Mouse (Mus musculus): ENCODE measurements around the gene Casq2.
"Not testable (repeated sequence)": the region's sequence is repeated elsewhere in the genome, so short reads cannot be mapped to it uniquely, and the experiment has no call there.

Gene Casq2

GRCm38 (mm10) chr3:102135389-102136113, 49.3 kb downstream of the Casq2 start:
- no peak for DNase-seq (ENCODE audit: low spot score)

DNA sequence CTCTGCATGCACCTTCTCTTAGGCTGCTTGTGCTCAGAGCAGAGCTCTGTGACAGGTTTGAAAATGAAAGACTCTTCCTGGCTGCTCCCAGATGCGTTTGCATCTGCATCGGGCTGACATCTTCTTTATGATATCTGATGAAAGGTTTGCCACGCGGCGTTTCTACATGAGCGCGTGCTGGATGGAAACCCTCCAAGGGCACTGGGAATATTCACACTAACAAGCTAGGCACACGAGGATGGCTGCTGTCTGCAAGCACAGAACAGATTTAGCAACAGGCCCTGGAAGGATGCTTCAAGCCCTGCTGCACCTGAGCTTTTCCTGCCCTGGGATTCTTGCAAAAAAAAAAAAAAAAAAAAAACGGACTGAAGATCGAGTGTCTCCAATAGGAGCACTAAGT, 50.9 kb downstream of the Casq2 start:
- no peak for DNase-seq (ENCODE audit: low spot score)

DNA sequence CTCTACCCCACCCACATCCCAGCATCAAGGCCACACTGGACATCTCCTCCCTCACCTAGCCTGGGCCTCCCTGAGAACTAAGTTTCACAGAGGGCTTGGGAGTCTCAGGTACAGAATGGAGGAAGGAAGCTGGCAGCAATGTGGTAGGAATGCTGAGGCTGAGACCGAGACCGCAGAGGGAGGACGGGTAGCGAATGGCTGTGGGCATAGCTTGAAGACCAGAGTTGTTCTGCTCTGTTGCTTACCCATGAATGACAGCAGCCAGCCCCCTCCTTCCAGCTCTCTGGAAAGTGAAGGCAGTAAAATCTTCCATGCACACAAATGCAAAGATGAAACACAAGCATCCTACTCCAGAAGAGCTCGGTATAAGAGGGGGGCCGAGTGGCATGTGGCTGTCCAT, 52.7 kb downstream of the Casq2 start:
- no peak for DNase-seq (ENCODE audit: low spot score)

GRCm38 (mm10) chr3:102140606-102141005, 54.4 kb downstream of the Casq2 start:
- DNase-seq (ENCODE audit: low spot score), result no peak

DNA sequence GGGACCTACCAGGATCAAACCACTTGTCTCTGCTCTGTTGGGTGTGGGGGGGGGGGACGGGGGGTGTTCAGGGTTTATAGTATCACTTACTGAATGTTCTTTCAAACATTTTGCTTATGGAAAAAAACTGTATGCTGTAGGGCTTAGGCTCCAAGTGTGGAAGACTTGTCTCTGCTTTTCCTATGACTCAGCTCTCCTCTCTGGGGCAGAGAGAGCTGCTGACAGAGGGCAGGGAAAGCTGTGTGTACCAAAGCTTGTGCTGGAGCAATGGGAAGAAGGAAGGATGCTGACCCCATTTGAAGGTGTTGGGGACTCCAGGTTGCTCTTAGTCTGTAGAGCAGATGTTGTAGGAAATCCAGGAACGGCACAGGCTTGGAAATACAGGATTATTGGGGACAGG, 55.2 kb downstream of the Casq2 start:
- no peak for DNase-seq (ENCODE audit: low spot score)

- DNase-seq (ENCODE audit: low spot score), result no peak
These were observed 55.7 kb downstream of the Casq2 start for GRCm38 (mm10) chr3:102141893-102142292.

- DNase-seq (ENCODE audit: low spot score), result no peak
These were observed 56.7 kb downstream of the Casq2 start for GRCm38 (mm10) chr3:102142947-102143346.

GRCm38 (mm10) chr3:102143536-102143935, 57.3 kb downstream of the Casq2 start:
- DNase-seq (ENCODE audit: low spot score), result no peak

DNA sequence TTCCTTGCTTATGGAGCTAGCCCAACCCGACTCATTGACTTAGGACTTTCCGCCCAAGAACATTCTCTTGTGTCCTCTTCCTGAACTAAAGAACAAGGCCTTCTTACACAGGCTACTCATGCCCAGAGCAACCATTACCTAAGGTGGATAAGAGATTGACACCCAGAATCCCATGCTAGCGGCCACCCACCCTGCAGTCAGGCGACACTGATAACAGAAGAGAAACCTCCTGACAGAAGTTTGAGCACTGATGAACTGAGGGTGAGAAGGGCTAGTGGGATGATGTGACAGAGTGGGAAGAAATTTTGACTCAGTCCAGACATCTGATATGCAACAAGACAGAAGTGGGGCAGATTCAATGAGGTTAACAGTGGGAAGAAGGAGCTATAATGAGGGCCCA, 58.2 kb downstream of the Casq2 start:
- DNase-seq (ENCODE audit: low spot score), result no peak

DNA sequence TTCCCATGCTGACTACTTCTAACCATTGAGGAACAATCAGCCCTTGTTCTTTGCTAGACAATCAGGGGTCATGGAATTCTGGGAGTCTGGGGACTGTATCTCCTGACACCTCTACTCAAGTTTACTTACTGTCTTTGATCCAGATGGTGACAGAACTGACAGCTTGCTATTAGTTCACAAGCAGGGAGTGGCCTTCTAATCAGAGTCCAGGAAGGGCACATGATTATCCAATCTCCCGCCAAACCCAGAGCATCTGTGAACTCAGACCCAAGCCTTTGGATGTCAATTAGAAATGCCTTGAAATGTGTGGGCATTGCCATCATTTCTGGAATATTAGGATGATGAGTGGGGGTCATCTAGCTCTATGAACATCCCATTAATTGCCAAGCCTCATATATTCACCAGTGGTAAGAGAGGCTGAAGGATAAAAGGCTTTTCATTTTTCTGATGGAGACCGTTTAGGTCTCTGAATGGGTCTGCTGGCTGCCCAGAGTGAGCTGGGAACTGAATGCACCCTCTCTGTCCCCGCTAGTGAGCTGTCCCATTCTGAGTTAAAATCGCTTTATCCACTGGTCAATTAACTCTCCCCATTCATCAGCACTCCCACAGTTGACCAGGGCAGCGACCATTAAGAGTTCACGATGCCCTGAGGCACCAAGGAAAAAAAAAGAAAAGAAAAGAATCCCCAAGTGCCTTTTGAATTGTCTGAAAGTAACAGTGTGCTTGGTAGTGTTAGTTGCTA, 59.6 kb downstream of the Casq2 start:
- DNase-seq (ENCODE audit: low spot score), result no peak

DNA sequence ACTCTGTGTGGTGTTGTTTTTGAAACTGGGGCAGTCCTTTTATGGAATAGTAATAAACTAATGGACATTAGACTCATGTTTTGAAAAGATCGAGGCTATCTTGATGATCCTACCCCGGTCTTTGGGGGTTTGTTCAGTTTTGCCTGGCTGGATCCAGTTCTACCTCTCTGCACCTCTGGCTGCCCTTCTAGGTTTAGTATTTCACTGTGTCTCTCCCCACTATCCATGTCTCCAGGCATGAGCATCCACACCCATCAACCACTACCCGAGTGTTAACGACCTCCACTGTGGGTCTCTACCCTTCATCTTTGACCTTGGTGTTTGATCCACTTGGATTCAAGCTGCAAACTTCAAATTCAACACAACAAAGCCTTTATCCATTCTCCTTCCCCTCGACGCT, 60.2 kb downstream of the Casq2 start:
- DNase-seq (ENCODE audit: low spot score), result no peak

- no peak for DNase-seq (ENCODE audit: low spot score)
These were observed 61.0 kb downstream of the Casq2 start for GRCm38 (mm10) chr3:102147189-102147588.

DNA sequence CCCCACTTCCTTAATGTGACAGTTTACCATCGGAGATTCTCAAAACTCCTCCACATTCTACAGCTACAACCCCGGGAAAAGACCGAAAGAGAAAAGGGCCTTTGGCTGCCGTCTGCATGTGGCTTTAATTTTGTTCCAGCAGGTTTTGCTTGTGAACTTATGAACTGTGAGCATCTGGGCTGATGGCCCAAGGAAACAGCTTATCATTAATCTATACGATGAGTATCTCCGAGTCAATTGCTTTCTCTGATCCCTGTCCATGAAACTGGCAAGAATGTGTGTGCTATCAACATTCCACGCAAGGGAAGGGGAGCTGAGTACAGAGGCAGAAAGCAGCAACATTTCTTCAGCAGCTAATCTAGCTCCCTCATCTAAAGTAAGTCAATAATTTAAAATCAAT, 63.7 kb downstream of the Casq2 start:
- no peak for DNase-seq (ENCODE audit: low spot score)

DNA sequence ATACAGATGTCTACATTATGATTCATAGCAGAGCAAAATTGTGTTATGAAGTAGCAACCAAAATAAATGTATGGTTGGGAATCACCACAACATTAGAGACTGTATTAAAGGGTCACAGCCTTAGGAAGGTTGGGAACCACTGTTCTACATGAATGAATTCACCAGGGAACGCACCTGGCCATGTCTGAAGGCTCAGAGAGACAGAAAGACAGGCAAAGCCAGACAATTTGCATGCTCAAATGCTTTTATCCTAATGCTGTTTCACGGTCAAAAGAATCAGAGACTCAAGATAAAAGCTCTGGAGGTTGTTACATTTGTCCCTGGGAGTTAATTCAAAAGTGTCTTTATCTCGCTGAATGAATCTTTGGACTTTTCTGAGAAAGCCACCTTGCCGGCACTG, 65.6 kb downstream of the Casq2 start:
- DNase-seq (ENCODE audit: low spot score), result no peak

DNA sequence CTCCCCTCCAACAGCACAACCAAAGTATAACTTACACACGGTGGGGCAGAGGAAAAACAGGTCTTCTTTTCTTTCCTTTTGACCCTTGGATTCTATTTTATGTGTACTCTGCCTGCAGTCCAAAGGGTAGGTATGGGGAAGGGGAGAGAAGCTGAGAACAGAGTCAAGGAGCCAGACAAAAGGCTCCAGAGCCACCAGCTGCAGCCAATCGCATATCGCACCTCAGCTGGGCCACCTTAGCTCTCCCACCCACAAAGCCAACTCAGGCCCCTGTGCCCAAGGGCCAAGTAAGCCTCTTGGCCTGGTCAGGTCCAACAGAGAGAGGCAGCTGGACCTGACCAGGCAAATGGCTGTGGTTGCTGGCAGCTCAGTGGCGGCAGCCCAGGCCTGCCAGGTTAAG, 66.3 kb downstream of the Casq2 start:
- DNase-seq (ENCODE audit: low spot score), result no peak

- DNase-seq (ENCODE audit: low spot score), result no peak
These were observed 66.7 kb downstream of the Casq2 start for GRCm38 (mm10) chr3:102152872-102153271.

DNA sequence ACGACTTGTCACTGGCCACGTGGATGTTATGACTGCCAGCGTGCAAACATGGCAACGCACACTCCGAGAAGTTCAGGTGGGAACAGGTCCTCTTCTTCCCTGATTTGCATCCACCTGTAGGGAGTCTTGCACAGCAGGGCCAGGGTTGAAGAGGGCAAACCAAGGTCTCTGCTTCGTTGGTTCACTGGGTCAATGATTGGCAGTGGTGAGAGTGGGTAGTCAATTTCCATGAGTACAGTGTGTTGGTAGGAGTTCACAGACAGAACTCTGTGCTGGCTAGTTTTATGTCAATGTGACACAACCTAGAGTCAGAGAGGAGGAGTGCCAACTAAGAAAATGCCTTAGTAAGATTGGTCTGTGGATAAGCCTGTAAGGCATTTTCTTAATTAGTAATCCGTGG, 67.9 kb downstream of the Casq2 start:
- no peak for DNase-seq (ENCODE audit: low spot score)

DNA sequence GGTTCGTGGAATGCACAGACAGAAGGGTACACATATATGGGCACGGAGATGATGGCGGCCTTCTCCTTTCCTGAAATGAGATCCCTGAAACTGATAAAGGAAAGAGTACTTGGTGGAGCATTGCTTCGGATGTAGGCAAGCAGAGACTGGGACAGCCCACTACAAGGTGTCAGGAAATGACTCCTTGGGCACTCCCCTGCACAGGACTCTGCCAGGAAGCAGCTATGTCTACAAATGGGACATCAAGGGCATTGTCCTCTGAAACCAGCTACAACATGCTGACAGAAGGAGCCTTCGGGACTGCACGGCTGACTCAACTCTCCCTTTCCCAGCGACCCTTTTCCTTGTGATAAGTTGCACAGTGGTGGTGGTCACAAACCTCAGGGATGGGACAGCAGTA, 70.5 kb downstream of the Casq2 start:
- no peak for DNase-seq (ENCODE audit: low spot score)

GRCm38 (mm10) chr3:102157652-102158051, 71.4 kb downstream of the Casq2 start:
- no peak for DNase-seq (ENCODE audit: low spot score)

DNA sequence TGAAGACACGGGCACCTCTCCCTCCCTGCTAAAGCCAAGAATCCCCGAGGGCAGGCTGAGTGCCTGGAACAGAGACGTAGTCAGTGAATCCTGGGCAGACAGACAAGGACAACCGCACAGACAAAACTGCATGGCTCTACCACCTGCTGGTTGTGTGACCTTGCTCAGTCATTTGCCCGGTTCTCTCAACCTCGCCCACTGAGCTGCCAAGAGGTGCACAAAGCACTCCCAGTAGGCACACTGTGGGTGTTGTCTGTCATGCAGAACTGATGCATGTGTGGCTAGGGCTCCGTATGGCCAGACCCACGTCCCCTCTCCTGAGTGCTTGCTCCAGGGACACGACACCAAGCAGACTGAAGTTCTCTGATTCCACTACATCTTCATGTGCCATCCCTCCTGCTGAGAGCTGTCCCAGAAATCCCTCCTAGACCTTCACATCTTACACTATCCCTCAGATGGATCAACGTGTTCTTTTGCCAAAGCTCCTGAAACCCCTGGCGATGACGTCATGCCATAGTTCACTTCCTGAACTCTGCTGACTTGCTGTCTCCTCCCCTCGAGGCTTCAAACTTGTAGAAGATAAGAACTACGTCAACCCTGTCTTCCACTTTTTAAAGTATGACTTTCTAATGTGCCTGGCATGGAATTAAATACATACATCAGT, 72.7 kb downstream of the Casq2 start:
- no peak for DNase-seq (ENCODE audit: low spot score)

- peak; percentile 41 for DNase-seq (ENCODE audit: low spot score)
These were observed 73.5 kb downstream of the Casq2 start for GRCm38 (mm10) chr3:102159423-102160325.

DNA sequence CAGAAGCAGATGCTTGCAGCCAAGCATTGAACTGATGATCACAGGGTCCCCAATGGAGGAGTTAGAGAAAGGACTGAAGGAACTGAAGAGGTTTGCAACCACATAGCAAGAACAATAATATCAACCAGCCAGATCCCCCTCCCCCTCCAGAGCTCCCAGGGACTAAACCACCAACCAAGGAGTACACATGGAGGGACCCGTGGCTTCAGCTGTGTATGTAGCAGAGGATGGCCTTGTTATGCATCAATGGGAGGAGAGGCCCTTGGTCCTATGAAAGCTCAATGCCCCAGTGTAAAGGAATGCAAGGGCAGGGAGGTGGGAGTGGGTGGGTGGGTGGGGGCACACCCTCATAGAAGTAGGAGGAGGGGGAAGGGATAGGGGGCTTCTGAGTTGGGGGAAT, 77.6 kb downstream of the Casq2 start:
- DNase-seq (ENCODE audit: low spot score), result not testable (repeated sequence)
